Mouse (Mus musculus) left cerebral cortex, postnatal 14 days (tissue): ENCODE measurements around the gene Rab1a. TPM values are rescaled to one million over a fixed set of nuclear protein-coding genes. Genes with fewer than 3 reads are reported as not detected.

Source experiments
- total RNA-seq, 2 experiments: library from RNA; stranded (reverse); gene quantifications; 2 replicates each; pipeline ENCODE4 v1.2.3; 2021

Rab1a gene
- total RNA-seq, 2 experiments from 2014 or later: 204 to 206 TPM

Other genes with a start within 250 kb of the Rab1a start
- gene Actr2, start 88.5 kb upstream of the Rab1a start, total RNA-seq: 100 to 1,000 TPM; 293 to 298 TPM
- 10 to 100 TPM; 31.3 to 31.7 TPM for gene Cep68, start 48.0 kb downstream of the Rab1a start, total RNA-seq
- gene Slc1a4, start 131.3 kb downstream of the Rab1a start, total RNA-seq: 10 to 100 TPM; 46.4 to 49.0 TPM